Mouse (Mus musculus) midbrain, embryonic 10.5 days (tissue): Measurements from ENCODE around the gene Olfr952. TPM values are rescaled to one million over a fixed set of nuclear protein-coding genes. Genes with fewer than 3 reads are reported as not detected.

Experiments
- DNase-seq: peaks from one replicate; pipeline ENCODE4 v3.0.0-alpha.2; 2017; ENCODE audit warnings: low spot score
- H3K27ac ChIP-seq: fragments of 300-500 bp; sonication (generic); replicated peaks from 2 replicates; pipeline ENCODE4 v1.5.1; 2016; ENCODE audit warnings: mild to moderate bottlenecking
- H3K27me3 ChIP-seq: fragments of 300-500 bp; sonication (generic); 2 replicates; pipeline ENCODE4 v1.6.1; 2016; ENCODE audit warnings: low read depth, mild to moderate bottlenecking; ENCODE audit not compliant: poor library complexity, severe bottlenecking
- H3K36me3 ChIP-seq: fragments of 300-500 bp; sonication (generic); 2 replicates; pipeline ENCODE4 v1.6.1; 2016; ENCODE audit warnings: mild to moderate bottlenecking, moderate library complexity
- H3K4me1 ChIP-seq: fragments of 300-500 bp; sonication (generic); 2 replicates; pipeline ENCODE4 v1.6.1; 2016
- H3K4me3 ChIP-seq: fragments of 300-500 bp; sonication (generic); 2 replicates; pipeline ENCODE4 v1.5.1; 2016; ENCODE audit warnings: mild to moderate bottlenecking, moderate library complexity
- H3K9me3 ChIP-seq: fragments of 300-500 bp; sonication (generic); replicated peaks from 2 replicates; pipeline ENCODE4 v1.6.1; 2016; ENCODE audit warnings: mild to moderate bottlenecking
- WGBS: fragments of 180-500 bp; shearing (Covaris S2); methylation state at CpG from one replicate; pipeline ENCODE4 v1.1.7; 2016; 5-methylcytosine and 5-hydroxymethylcytosine counted together
- polyA plus RNA-seq: library from polyadenylated mRNA; unstranded; fragments of >200 nt; fragmentation: Nextera tagmentation; extraction: Ambion mirVana; gene quantifications from 2 replicates; pipeline ENCODE4 v1.2.1, GENCODE M21; 2016

The Olfr952 gene
- not detected in 2 replicates for polyA plus RNA-seq

DNA sequence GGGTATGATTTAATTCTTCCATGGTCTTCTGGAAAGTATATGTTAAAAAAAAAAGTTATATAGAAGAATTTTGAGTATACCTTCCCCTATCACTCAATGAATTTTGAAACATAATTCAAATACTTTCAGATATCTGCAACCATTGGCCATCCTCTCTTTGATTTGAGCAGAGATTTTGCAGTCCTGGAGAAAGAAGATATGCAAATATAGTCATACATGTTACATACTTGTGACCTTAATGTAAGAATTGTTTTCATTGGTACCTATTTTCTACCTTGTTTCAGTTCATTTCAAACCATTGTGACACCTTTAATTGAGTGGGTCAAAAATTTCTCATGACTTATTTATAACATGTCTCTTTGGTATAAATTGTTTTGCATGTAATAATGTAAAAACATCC, at the start of gene Olfr952:
Olfr952 (minus strand) TSS at position 101 of the 400 bp plus-strand sequence.
- Histone ChIP-seq H3K27me3 (no peaks in the 10 kb centered on the region), H3K4me3 (no peak within 1 kb of the TSS), H3K9me3 (no peaks in the 10 kb centered on the region), H3K27ac (no peak within 1 kb of the TSS), H3K36me3 (no peaks in the 10 kb centered on the region), H3K4me1 (no peaks in the 10 kb centered on the region)
- no peak for DNase-seq

DNA sequence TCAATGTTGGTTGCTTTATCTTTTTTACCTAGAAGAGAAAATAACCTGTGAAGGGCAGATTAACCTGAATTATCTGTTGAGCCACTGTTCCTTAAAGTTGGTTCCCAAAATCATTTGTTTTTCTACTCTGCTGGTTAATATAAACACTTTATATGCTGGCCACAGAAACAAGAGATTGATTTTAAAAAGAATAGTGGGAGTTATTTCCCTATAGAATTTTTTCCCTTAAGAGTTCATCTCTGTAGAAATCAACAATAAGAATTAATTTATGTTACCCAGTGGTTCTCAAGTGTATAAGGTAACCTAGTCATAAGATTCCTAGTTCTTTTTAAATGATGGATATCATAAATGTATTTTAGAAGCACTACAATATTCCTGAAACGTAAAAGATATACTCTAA, 44.9 kb upstream of the Olfr952 start, which contains the start of gene Olfr955:
Olfr955 (minus strand) TSS at position 101 of the 400 bp plus-strand sequence.
- no peak within 1 kb of the TSS for H3K4me3 ChIP-seq
- no peaks in the 10 kb centered on the region for H3K36me3 ChIP-seq
- 68% methylated on average over 1 of the region's 1 CpGs for WGBS

DNA sequence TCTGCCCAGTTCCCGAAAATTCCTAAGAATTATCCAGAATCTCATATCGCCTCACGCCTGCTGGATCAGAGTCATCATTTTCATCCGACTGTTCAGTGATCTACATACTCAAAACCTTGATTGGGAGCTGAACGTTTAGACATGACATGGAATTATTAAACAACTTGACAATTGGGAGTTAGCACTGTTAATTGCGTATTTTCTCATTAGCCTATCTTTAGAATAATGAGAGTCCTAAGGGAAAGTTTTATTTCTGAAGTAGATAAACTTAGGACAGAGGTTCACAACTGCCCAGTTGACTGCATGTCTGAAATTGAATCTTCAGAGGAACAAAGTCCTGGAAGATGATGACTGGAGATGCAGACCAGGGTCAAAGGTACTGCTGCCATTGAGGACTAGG, 29.5 kb upstream of the Olfr952 start, which contains the start of gene Olfr954:
Olfr954 (plus strand) TSS at position 301 of the 400 bp plus-strand sequence.
- Histone ChIP-seq H3K27me3 (no peaks in the 10 kb centered on the region), H3K4me3 (no peak within 1 kb of the TSS), H3K36me3 (no peaks in the 10 kb centered on the region), H3K4me1 (no peaks in the 10 kb centered on the region), H3K27ac (no peak within 1 kb of the TSS), H3K9me3 (no peaks in the 10 kb centered on the region)
- DNase-seq: no peak
- 88% methylated on average over 6 of the region's 6 CpGs for WGBS

More for the DNA sequence above, 44.9 kb upstream of the Olfr952 start, which contains the start of gene Olfr955:
- Histone ChIP-seq H3K27ac (no peak within 1 kb of the TSS), H3K4me1 (no peaks in the 10 kb centered on the region), H3K27me3 (no peaks in the 10 kb centered on the region), H3K9me3 (no peaks in the 10 kb centered on the region)
- no peak for DNase-seq

DNA sequence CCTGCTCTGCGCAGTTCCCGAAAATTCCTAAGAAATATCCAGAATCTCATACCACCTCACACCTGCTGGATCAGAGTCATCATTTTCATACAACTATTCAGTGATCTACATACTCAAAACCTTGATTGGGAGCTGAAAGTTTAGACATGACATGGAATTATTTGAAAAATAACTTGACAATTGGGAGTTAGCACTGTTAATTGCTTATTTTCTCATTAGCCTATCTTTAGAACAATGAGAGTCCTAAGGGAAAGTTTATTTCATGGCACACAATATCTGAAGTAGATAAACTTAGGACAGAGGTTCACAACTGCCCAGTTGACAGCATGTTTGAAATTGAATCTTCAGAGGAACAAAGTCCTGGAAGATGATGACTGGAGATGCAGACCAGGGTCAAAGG, 39.8 kb downstream of the Olfr952 start, which contains the start of gene Olfr951:
Olfr951 (plus strand) TSS at position 301 of the 400 bp plus-strand sequence.
- Histone ChIP-seq H3K4me1 (no peaks in the 10 kb centered on the region), H3K27ac (no peak within 1 kb of the TSS), H3K4me3 (no peak within 1 kb of the TSS), H3K9me3 (no peaks in the 10 kb centered on the region), H3K36me3 (no peaks in the 10 kb centered on the region), H3K27me3 (no peaks in the 10 kb centered on the region)
- no peak for DNase-seq
- 90% methylated on average over 2 of the region's 2 CpGs for WGBS

Other genes with a start within 250 kb of the Olfr952 start
- gene Olfr944, start 225.2 kb downstream of the Olfr952 start, polyA plus RNA-seq: not detected in 2 replicates
- gene Olfr1537, start 177.2 kb downstream of the Olfr952 start, polyA plus RNA-seq: not detected in 2 replicates
- not detected in 2 replicates for gene Olfr945, start 150.3 kb downstream of the Olfr952 start, polyA plus RNA-seq
- not detected in 2 replicates for gene Olfr948, start 101.1 kb downstream of the Olfr952 start, polyA plus RNA-seq
- gene Olfr951, start 39.7 kb downstream of the Olfr952 start, polyA plus RNA-seq: not detected in 2 replicates
- gene Olfr954, start 29.6 kb upstream of the Olfr952 start, polyA plus RNA-seq: not detected in 2 replicates
- gene Olfr955, start 44.8 kb upstream of the Olfr952 start, polyA plus RNA-seq: not detected in 2 replicates
- gene Olfr44, start 66.8 kb upstream of the Olfr952 start, polyA plus RNA-seq: not detected in 2 replicates
- not detected in 2 replicates for gene Olfr957, start 88.7 kb upstream of the Olfr952 start, polyA plus RNA-seq
- not detected in 2 replicates for gene Olfr958, start 126.9 kb upstream of the Olfr952 start, polyA plus RNA-seq
- not detected in 2 replicates for gene Olfr959, start 148.4 kb upstream of the Olfr952 start, polyA plus RNA-seq
- 6.0 and 9.9 TPM in 2 replicates for gene AW551984, start 177.3 kb upstream of the Olfr952 start, polyA plus RNA-seq
- gene Olfr148, start 183.5 kb upstream of the Olfr952 start, polyA plus RNA-seq: not detected in 2 replicates
- gene Olfr960, start 194.2 kb upstream of the Olfr952 start, polyA plus RNA-seq: not detected in 2 replicates
- gene Olfr961, start 217.9 kb upstream of the Olfr952 start, polyA plus RNA-seq: not detected in 2 replicates
- not detected in 2 replicates for gene Olfr963, start 240.1 kb upstream of the Olfr952 start, polyA plus RNA-seq